Comparison of ENCODE assay signal across 31 mouse cellular contexts in genomic region chr4:105814533-105814932, GRCm38 (mm10). TPM values are rescaled to one million over a fixed set of nuclear protein-coding genes. Genes with fewer than 3 reads are reported as not detected.
DNase-seq lines count a peak whose midpoint lies in the region; ATAC-seq and TF ChIP-seq lines count a peak whose summit lies in the region.
"Had no signal": no experiment of that assay in that cellular context is flagged by ENCODE, and none has a peak within 500 bp of the region (broad histone marks: within the 10 kb centered on the region; RNA-seq: fewer than 3 reads in every experiment).

No protein-coding gene starts in this region.

- H3K4me3 ChIP-seq in heart, embryonic 10.5 days: no peak overlapping the region
- no peak overlapping the region for H3K4me3 ChIP-seq in midbrain, embryonic 10.5 days
- no peak overlapping the region for H3K4me3 ChIP-seq in midbrain, embryonic 11.5 days (ENCODE audit: low read depth, low read length)
- no peak overlapping the region for H3K4me3 ChIP-seq in C2C12 (ENCODE audit: insufficient read depth, poor library complexity, severe bottlenecking)
- H3K4me3 ChIP-seq: embryonic facial prominence, embryonic 12.5 days; embryonic facial prominence, embryonic 15.5 days; erythroblast, embryonic 14.5 days; forebrain, embryonic 10.5 days; forebrain, embryonic 12.5 days had no signal

- H3K9me3 ChIP-seq in heart, embryonic 10.5 days: no peaks in the 10 kb centered on the region
- H3K9me3 ChIP-seq in midbrain, embryonic 10.5 days (replicated peaks): no peaks in the 10 kb centered on the region
- no peaks in the 10 kb centered on the region for H3K9me3 ChIP-seq in midbrain, embryonic 11.5 days (ENCODE audit: control insufficient read depth, low read length)
- H3K9me3 ChIP-seq: embryonic facial prominence, embryonic 12.5 days; embryonic facial prominence, embryonic 15.5 days; forebrain, embryonic 10.5 days; forebrain, embryonic 12.5 days had no signal

- no peak for TF ChIP-seq CTCF in C2C12 (IDR thresholded peaks at IDR 0.05; ENCODE audit: control insufficient read depth, insufficient read depth, insufficient read length)

- H3K36me3 ChIP-seq in heart, embryonic 10.5 days: no peaks in the 10 kb centered on the region
- no peaks in the 10 kb centered on the region for H3K36me3 ChIP-seq in midbrain, embryonic 10.5 days
- no peaks in the 10 kb centered on the region for H3K36me3 ChIP-seq in midbrain, embryonic 11.5 days (ENCODE audit: control insufficient read depth, insufficient read depth, low read length)
- H3K36me3 ChIP-seq in C2C12 (ENCODE audit: control insufficient read depth, insufficient read depth): no peaks in the 10 kb centered on the region
- H3K36me3 ChIP-seq: embryonic facial prominence, embryonic 12.5 days; embryonic facial prominence, embryonic 15.5 days; forebrain, embryonic 10.5 days; forebrain, embryonic 12.5 days had no signal

- DNase-seq in heart, adult 11 months: peak; percentile 12
- no peak for DNase-seq in heart, embryonic 10.5 days (ENCODE audit: low spot score)
- DNase-seq in midbrain, embryonic 10.5 days (ENCODE audit: low spot score): peak; percentile 3
- no peak for DNase-seq in midbrain, embryonic 11.5 days (ENCODE audit: low spot score, missing footprints)
- DNase-seq in left cerebral cortex, postnatal 25 days (ENCODE audit: low spot score in 2 of 2): no peak
- DNase-seq in embryo, embryonic 10 days (ENCODE audit: low spot score): no peak
- DNase-seq: adrenal gland, adult 8-10 months; adrenal gland, postnatal 14 days; adrenal gland, postnatal 36 days; B cell, adult 2 months; cerebellum, adult 11-12 months; cerebellum, adult 2 months; cerebellum, adult 9-10 months; cerebellum, postnatal 10 days; cerebellum, postnatal 25 days; embryo, embryonic 11 days had no signal

- no peak overlapping the region for H3K4me2 ChIP-seq in midbrain, embryonic 11.5 days
- H3K4me2 ChIP-seq: embryonic facial prominence, embryonic 12.5 days; embryonic facial prominence, embryonic 15.5 days; forebrain, embryonic 12.5 days had no signal

- no peaks in the 10 kb centered on the region for H3K4me1 ChIP-seq in heart, embryonic 10.5 days
- no peaks in the 10 kb centered on the region for H3K4me1 ChIP-seq in midbrain, embryonic 10.5 days
- H3K4me1 ChIP-seq in midbrain, embryonic 11.5 days (ENCODE audit: control insufficient read depth, insufficient read depth, low read length): no peaks in the 10 kb centered on the region
- H3K4me1 ChIP-seq: embryonic facial prominence, embryonic 12.5 days; embryonic facial prominence, embryonic 15.5 days; forebrain, embryonic 10.5 days; forebrain, embryonic 12.5 days had no signal

- H3K27me3 ChIP-seq in heart, embryonic 10.5 days (ENCODE audit: insufficient read depth, poor library complexity, severe bottlenecking): no peaks in the 10 kb centered on the region
- no peaks in the 10 kb centered on the region for H3K27me3 ChIP-seq in midbrain, embryonic 10.5 days (ENCODE audit: low read depth, poor library complexity, severe bottlenecking)
- no peaks in the 10 kb centered on the region for H3K27me3 ChIP-seq in midbrain, embryonic 11.5 days (ENCODE audit: control insufficient read depth, insufficient read depth, low read length)
- H3K27me3 ChIP-seq in C2C12 (ENCODE audit: control insufficient read depth, insufficient read depth, insufficient read length): no peaks in the 10 kb centered on the region
- H3K27me3 ChIP-seq: embryonic facial prominence, embryonic 12.5 days; embryonic facial prominence, embryonic 15.5 days; forebrain, embryonic 12.5 days; Patski had no signal

- ATAC-seq in midbrain, embryonic 11.5 days (ENCODE audit: low FRiP score): no peak
- ATAC-seq: activated CD4-positive, CD25-positive, alpha-beta regulatory T cell, adult 4 months; forebrain, embryonic 14.5 days; forebrain, embryonic 16.5 days; Patski had no signal

- intact Hi-C loops in left cerebral cortex, postnatal 25 days (cut with DNase I): no loop called here

- H3K79me2 ChIP-seq in C2C12 (ENCODE audit: control insufficient read depth, insufficient read depth): no peaks in the 10 kb centered on the region

- no peak overlapping the region for H3ac ChIP-seq in C2C12 (ENCODE audit: control insufficient read depth, insufficient read length, low read depth)

- no peaks in the 10 kb centered on the region for H3K79me3 ChIP-seq in C2C12 (ENCODE audit: low read depth)

- no peak overlapping the region for H3K9ac ChIP-seq in midbrain, embryonic 11.5 days (ENCODE audit: low read length)
- H3K9ac ChIP-seq: embryonic facial prominence, embryonic 12.5 days; embryonic facial prominence, embryonic 15.5 days; forebrain, embryonic 12.5 days had no signal

- no peak overlapping the region for H3K27ac ChIP-seq in heart, embryonic 10.5 days
- no peak overlapping the region for H3K27ac ChIP-seq in midbrain, embryonic 10.5 days (replicated peaks)
- no peak overlapping the region for H3K27ac ChIP-seq in midbrain, embryonic 11.5 days (ENCODE audit: low read depth, low read length)
- H3K27ac ChIP-seq: embryonic facial prominence, embryonic 12.5 days; embryonic facial prominence, embryonic 15.5 days; forebrain, embryonic 10.5 days; forebrain, embryonic 12.5 days had no signal

- 76% methylated on average over 1 of the region's 1 CpGs for WGBS in heart, embryonic 10.5 days
- WGBS in midbrain, embryonic 10.5 days: 96% methylated on average over 1 of the region's 1 CpGs
- WGBS in midbrain, embryonic 11.5 days: 94% methylated on average over 1 of the region's 1 CpGs

TF ChIP-seq in C2C12, 6 proteins besides CTCF, POLR2A, EP300 and RAD21:
- TF ChIP-seq MYOD1 (IDR thresholded peaks at IDR 0.05; ENCODE audit: control insufficient read depth, insufficient read length, low read depth) (peak; percentile 60), CEBPB (IDR thresholded peaks at IDR 0.05; ENCODE audit: low read depth) (no peak), FOSL1 (IDR thresholded peaks at IDR 0.05; ENCODE audit: insufficient read depth, low read length, poor library complexity, severe bottlenecking) (peak; percentile 13)

RNA-seq across cellular contexts. Expression of gene Gm12728, which starts 24.9 kb away (rescaled TPM):
- not detected in 2 replicates for polyA plus RNA-seq in heart, embryonic 10.5 days (2016; fragmentation: Nextera tagmentation; extraction: Ambion mirVana)
- polyA plus RNA-seq in midbrain, embryonic 10.5 days (2016; fragmentation: Nextera tagmentation; extraction: Ambion mirVana): not detected in 2 replicates
- not detected in 2 replicates for polyA plus RNA-seq in midbrain, embryonic 11.5 days (2014; fragmentation: Nextera tagmentation; extraction: Ambion mirVana)
- not detected for polyA plus RNA-seq in C2C12 (2012; fragmentation: generic; extraction: Trizol)
- total RNA-seq in left cerebral cortex, postnatal 25 days (2021): not detected
- total RNA-seq: adrenal gland, adult 18-20 months; adrenal gland, adult 8-10 months; adrenal gland, postnatal 14 days; adrenal gland, postnatal 36 days; ES-E14; MEL had no signal
- polyA plus RNA-seq: cerebellum, adult 2 months; cortical plate, adult 2 months; embryonic facial prominence, embryonic 15.5 days; erythroblast, embryonic 14.5 days; forebrain, embryonic 10.5 days; forebrain, embryonic 14.5 days; forebrain, embryonic 16.5 days; frontal cortex, adult 2 months had no signal

Comparison
In these comparisons a context has a peak if more than half of its experiments do, and no peak if none do; other contexts are left out.
1. DNase-seq: peak in heart, adult 11 months (single experiment) and midbrain, embryonic 10.5 days (single experiment); none in heart, embryonic 10.5 days (single experiment), midbrain, embryonic 11.5 days (single experiment), left cerebral cortex, postnatal 25 days (0 of 2) and embryo, embryonic 10 days (single experiment).